Mouse (Mus musculus) monocyte, adult 2 months (primary cell): ENCODE data around the gene Wrb.

ENCODE experiments used
- DNase-seq, 2 experiments: peaks; one replicate each; pipeline ENCODE4 v3.0.0; 2022; ENCODE audit warnings: low spot score in 2 of 2, low read depth in 1 of 2

Wrb gene

DNA sequence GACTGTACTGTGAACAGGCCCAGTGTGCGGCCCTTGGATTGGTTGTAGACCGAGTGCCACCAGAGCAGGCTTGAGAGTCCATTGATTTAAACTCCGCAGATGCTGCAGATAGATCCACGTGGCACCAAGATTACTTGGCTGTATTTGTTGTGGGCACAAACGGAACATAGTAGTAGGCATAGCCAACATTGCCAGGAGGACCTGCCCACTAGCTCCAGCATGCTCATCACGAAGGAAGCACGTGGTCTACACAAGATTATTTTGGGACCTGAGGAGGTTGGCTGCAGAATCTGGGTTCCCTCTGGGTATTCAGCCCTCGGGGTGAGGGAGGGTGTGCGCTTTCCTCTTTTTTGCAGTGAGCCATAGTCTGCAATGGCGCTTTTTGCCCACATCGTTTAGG is 12.0 kb downstream of the Wrb start:
- no peak for DNase-seq

DNA sequence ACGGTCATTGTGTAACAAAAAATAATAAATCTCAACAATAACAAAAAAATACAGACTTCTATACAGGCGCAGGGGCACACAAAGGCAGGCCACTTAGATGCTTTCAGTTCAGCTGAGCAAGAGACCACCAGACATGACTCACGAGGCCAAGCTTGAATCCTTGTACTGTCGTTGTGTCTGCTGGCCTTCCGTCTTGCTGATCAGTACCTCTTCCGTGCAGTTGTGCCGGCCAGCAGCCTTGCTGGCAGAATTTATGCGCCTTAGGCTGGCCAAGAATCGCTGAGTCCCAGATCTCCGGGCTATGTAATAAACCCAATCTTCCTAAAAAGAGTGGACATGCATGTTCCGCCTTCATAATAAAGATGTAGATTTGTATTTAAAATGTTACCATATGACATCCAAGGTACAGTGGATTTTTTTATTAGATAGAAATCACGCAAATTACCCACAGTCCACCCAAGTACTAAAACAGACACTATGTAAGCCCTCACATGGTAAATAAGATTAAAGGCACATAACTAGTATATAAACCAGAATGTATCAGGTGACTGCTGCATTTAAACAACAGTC is 13.4 kb downstream of the Wrb start:
- DNase-seq: no peak

DNA sequence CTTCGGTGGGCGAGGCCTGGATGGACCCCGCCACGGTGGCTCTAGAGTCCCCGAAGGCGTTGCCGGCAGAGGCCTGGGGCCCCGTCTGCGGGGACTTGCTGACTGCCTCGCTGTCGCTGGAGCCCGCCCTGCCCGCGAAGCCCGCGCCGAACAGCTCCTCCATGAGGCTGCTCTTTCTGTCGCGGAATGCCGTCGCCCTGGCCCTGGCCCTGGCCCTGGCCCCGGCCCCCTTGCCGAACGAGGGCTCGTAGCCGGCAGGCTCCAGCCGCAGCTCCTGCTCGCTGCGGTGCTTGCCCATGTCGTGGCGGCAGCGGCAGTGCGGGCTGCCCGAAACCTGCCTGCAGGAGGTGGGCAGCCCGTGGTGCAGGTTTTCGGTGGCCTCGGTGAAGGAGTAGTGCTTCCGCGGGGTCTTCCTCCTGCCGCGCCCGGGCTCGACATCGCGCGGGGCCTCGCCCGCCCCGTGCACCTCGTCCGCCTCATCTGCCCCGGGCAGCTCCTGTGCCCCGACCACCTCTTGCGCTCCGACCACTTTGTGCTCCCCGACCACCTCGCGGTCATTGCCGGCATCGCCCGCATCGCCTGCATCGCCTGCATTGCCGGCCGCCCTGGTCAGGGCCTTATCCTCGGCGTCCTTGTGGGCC is 14.0 kb downstream of the Wrb start:
- no peak for DNase-seq

DNA sequence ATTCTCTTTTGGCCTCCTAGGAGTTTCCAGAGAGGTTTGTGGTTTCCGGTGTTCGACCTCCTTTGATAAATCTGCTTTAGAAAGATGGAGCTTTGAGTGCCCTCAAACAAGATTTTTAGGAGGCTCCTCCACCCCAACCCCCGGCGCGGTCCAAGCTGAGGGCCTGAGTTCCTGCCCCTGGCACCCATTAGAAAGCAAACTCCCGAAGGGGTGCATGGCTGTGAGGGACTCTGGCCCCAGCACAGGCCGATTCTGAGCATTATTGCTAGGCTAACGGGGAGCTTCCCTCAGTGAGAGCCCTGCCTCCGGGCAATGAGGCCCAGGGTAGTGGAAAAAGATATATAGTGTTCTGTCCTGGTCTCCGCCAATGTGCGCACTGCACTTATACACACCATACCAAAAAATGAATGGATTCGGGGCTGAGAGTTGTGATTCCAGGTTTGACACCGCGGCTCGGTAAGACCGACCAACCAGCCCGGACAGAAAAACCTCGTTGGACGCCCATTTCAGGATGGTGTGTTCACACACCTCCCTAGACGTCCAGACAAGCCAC is 14.7 kb downstream of the Wrb start:
- DNase-seq: no peak

DNA sequence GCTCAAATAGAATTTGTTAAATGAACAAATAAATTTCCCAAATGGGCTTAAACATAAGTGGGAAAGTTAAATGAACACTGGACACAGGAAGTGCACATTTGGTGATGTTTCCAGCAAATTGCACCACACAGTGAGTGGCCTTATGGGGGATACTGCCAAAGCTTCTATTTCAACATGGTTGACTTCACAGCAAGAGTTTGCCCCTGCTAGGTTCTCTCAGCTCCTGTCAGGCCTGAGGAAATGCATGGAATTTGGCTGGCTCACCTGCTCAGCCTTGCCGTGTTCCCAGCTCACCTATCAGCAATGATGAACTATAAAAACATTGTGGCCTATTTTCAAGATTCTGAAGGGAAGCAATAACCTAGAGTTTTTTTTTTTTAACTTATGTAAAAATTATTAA is 15.7 kb downstream of the Wrb start:
- no peak for DNase-seq

DNA sequence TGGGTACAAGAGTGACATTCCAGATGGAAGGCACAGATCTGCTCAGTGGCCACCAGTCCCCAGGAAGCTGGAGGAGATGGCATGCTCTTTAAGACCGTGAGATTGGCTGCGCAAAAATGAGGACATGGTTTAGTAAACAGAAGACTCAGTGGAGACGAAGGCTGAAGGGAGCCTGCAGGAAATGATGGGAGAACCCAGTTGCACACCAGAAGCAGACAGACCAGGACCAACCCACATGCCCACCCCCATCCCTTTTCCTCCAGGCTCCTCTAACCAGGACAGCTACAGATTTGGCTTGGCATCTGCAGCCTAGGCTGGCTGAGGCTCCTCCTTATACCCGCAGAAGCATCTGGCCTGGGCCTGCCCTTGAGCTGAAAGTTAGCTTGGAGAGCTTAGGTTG is 16.1 kb downstream of the Wrb start:
- no peak for DNase-seq

DNA sequence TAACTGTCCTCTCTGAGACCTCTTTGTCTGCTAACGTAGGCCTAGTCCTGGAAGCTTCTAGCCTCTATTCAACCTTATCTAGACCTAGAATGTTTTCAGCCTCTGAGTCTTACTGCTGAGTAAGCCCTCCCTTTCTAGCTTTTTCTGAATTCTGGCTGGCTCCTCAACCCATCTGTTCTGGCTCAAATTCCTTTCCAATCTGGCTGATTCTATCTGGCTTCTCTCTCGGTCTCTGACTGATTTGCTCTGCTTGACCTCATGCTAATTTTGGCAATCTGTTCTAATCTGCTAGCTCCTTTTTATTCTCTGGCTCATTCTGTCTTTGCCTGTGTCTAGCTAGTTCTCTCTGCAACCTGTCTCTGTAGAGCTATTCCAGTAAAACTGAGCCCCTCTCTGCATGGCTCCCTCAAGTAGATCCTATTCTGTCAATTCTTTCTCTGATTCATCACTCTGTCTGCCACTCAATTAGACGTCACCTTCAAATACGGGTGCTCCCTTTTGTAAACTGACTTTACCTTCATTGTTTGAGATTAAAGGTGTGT is 20.6 kb downstream of the Wrb start:
- DNase-seq: no peak

DNA sequence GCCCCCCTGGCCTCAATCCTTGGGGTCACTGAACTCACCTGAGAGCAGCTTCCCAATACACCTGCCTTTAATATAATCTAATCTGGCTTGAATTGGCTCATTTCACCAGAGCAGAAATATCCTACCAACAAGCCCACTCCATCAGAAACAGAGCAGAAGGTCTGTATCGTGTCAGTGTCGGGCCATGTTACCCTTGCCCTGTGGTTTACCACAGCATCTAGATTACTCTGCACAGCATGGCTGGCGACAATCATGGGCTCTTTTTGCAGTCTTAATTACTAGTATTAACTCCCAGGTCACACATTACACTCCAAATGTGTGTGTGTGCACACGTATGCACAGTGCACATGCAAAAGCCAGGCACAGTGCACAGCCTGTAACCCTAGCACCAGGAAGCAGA is 23.6 kb downstream of the Wrb start:
- DNase-seq: no peak

DNA sequence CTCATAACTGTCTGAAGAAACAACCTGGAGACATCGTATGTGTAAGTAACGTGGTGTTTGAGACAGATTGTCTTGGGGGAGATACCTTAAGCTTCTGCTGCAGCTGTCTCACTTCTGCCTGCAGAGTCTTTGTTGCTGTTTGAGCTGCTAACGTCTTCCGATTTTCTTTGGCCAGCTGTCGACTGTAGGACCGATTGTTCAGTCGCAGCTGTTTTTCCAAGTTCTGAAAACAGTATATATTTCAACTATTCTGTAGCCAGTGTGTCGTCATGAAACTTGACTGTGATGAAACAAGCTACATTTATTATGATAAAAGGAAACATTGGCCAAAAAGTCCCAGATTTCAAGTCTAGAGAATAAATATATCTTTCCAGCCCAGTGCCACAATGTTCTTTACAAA is 28.4 kb downstream of the Wrb start:
- no peak for DNase-seq

DNA sequence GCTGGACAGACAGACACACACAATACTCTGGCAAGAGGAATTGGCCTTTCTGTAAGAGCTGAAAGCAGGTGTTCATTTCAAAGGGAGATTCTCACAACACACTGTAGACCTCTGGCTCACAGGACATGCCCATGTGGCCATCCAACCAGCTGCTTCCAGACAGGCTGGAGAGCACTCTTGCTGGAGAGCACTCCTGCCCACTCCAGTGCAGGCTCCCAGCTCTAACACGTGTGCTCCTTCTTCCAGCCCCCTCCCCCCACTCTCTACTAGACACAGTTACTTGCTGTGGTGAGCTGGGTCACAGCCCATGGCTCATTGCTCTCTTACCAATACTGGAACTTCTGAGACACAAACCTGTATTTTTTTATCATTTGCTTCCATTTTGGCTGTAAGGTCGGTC is 30.2 kb downstream of the Wrb start:
- DNase-seq: no peak

DNA sequence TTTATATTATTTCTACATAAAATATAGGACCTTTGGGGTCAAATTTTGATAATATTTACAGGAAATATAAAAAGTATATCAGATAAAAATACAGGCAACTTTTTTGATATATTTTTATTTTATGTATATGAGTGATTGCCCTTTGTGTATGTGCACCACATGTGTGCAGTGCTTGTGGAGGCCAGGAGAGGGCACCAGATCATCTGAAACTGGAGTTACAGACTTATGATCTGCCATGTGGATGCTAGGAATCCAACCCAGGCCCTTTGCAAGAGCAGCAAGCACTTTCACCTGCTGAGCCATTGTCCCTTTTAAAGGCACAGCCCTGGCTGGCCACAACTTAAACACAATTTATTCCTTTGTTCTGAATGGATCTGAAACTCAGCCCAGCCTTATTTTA is 33.9 kb downstream of the Wrb start:
- no peak for DNase-seq

DNA sequence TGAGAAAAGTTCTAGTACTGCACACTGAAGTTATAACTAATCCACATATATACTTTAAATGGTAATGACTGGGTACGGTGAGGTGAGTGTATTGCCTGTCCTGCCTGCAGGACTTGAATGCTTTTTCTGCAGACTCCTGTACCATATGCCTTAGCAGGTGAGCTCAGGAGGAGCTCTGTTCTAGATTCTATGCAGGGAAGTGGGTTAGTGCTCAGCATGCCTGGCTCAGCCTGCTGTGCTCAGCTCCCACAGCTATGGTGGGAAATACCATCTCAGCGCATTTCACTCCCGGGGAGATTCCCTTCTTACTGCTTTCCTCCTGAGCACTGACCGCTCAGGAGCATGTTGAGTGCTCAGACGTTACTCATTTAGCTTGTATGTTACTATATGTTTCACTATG is 42.4 kb downstream of the Wrb start:
- no peak for DNase-seq

DNA sequence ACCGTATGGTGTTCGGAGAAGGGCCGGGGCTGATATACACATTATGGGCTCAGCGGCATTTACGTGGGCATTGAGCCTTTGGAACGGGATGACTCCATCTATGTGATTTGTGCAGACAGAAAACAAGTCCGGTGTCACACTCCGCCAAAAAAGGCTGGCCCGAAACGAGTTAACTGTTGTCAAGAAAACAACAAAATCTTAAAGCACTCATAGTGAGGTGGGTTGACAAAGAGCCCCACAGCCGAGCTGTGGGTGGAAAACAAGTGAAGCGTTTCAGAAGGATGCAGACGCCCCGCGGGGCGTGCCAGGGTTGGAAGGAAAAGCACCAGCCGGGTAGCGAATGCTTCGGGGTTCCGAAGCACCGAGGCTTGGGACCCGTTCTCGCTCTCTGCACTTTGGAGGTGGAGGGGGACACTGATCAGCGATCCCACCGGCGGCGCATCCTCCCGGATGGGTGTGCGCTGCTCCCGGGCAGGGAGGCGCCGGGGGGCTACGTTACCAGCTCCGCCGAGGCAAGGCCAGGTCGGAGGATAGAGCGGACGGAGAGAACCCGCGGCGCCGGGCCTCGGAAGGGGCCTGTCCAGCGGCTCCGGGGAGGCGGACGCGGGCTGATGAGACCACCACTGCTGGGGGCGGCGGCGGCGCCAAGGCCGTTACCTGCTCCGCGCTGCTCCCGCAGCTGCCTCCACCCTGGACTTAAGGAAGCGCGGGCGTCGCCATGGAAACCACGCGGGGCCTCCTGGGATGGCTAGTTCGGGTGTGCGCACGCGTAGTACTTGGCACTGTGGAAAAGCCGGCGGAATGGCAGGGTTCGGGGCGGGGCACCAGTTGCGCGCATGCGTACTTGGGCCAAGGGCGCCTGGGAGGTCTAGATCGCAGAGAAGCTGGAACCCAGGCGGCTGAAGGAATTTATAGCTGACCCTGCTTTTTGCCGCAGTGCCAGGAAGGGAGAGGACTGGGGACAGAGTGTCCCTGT is 46.6 kb downstream of the Wrb start, which contains the start of gene Lca5l:
Lca5l (minus strand) TSS at position 741 of the 976 bp plus-strand sequence.
- DNase-seq: peak; percentile 83 to 87

DNA sequence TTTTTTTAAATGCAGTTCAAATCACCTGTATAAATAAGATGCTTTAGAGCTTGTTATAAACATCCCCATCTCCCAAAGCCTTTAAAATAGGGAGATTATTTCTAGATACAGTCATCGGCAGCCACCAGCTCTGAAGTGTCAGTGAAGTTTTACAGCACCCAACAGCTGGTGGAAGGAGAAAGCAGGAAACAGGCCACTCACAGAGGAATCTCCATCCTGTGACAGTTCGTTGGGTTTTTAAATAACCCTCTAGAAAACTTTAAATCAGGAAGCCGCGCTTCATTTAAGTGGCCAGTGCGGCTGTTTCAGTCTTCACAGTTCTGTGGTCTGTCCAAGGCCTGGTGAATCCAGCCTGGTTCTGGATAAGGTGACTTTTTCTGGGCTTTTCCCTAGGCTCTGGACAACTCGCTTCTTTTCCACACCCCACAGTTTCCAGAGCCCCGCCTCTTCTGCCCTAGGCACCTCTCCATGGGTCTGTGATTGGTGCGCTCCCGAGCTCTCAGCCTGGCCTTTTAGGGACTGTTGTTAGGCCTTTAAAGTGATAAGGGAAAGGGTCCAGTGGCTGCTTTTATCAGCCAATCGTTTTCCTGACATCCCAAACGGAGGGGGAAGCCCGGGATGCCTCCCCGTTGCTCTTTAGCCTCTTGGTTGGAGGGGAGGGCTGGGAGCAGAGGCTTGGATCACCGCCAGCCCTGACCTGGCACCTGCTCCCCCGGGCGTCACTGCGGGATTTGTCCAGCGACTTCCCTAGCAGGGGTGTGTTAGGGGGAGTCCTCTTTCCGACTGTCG is 54.9 kb downstream of the Wrb start, which contains the start of gene Sh3bgr:
Sh3bgr (plus strand) TSS at position 538 of the 789 bp plus-strand sequence.
- DNase-seq: no peak

DNA sequence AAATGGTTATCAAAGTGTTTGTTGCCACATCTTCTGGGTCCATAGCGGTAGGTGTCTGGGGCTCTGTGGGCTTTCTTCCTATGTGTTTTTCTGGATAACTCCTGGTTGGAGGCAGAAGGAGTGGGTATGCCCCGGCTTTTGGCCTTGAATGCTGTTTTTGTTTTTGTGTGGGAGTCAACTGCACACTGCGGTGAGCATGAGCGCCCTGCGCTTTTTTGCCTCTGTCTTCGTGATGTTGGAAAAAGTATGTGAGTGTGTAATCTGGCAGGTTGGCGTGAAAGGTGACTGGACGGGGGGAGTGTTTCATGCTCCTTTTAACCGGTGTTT is 55.5 kb downstream of the Wrb start:
- DNase-seq: no peak

DNA sequence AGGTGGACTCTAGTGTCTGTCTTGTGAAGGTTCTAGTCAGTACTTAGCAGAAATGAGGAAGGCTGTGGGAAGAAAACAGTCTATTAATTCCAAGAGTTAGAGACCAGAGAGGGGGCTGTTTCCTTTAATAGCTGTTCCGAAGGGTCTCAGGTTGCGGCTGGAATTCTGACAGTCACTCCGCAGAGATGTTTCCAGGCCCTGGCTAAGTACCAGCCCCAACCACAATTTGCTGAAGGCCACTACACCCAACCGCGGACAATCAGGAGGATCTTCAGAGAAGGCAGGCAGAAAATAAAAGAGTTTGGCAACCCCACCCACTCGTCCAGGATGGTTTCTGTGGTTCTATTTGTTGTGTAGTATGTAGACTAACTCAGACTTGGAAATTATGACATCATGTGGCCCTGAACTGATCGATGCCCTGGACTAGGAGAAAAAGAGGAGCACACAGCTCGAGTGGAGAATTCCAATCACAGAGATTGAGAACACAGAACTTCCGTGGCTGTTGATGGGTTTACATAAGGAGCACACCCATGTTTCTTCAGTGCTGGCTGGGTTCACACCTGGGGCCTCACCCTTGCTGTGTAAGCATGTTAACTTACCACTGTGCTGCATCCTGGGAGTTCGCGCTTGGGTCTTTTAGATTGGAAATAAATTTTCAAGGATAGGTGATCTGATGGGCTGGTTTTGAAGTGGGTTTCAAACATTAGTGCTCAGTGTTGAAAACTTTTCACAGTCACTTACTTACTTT is 56.5 kb downstream of the Wrb start:
- no peak for DNase-seq
